Mouse (Mus musculus): ENCODE results near the gene Ccl22. TPM values are rescaled to one million over a fixed set of nuclear protein-coding genes. Genes with fewer than 3 reads are reported as not detected.

The Ccl22 gene
- not detected for polyA plus RNA-seq (2021)

- ChIA-PET CTCF (no interaction called here), POLR2A (no interaction called here)
- DNase-seq (ENCODE audit: low read depth, low spot score), result no peak
- ATAC-seq, result no peak
- in situ Hi-C loops (cut with MboI; ENCODE audit: low pct_unique_long_range_greater_than_20kb), result no loop called here
- H3K27me3 ChIP-seq, result no peaks in the 10 kb centered on the region
- no peak for TF ChIP-seq CTCF (IDR thresholded peaks at IDR 0.05)
These were observed at the start of gene Ccl22 for GRCm38 (mm10) chr8:94745476-94746184. Ccl22 (plus strand) TSS chr8:94745590.

DNA sequence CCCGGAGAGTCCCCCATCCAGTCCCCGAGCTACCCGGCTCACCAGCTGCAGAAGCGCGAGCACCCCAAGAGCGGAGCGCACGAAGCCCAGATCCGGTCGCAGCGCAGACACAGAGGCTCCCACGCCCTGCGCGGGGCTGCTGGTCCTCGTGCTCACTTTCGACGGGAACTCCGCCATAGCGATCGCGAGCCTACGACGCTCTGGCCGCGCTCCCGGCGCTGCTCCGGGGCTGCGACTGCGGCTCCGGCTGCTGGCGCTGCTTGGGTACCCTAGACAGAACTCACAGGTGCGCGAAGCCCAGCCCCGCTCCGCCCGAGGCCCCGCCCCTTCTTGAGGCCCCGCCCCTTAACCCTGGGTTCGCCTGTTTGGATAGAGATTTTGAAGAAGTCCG lies 49.4 kb upstream of the Ccl22 start, which contains the start of gene Pllp:
Gene Pllp (minus strand): TSS at position 285 of the 391 bp plus-strand sequence.
- POLR2A ChIA-PET, result no interaction called here
- ATAC-seq, result no peak
- no peak for TF ChIP-seq CTCF (IDR thresholded peaks at IDR 0.05)
- in situ Hi-C loops (cut with MboI; ENCODE audit: low pct_unique_long_range_greater_than_20kb), result no loop called here
- H3K27me3 ChIP-seq, result peaks cover 23% of the 10 kb centered on the region
- DNase-seq (ENCODE audit: low read depth, low spot score), result no peak
- CTCF ChIA-PET, result no interaction called here

DNA sequence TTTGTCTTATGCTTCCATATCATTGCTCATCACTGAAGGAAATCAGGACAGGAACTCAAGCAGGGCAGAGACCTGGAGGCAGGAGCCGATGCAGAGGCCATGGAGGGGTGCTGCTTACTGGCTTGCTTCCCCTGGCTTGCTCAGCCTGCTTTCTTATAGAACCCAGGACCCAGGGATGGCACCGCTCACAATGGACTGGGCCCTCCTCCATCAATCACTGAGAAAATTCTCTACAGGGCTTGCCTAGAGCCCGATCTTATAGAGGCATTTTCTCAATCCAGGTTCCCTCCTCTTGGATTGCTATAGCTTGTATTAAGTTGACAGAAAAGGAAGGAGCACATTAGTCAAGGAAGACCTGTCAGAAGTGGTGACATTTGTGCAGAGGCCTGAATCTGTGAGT lies 48.8 kb upstream of the Ccl22 start:
- CTCF ChIA-PET, result interaction anchor here (1.3 kb wide), 1 partner anchor 204 kb away, joined by 3 read pairs; no protein-coding TSS in a partner anchor
- no peak for TF ChIP-seq CTCF (IDR thresholded peaks at IDR 0.05)
- ATAC-seq, result no peak

DNA sequence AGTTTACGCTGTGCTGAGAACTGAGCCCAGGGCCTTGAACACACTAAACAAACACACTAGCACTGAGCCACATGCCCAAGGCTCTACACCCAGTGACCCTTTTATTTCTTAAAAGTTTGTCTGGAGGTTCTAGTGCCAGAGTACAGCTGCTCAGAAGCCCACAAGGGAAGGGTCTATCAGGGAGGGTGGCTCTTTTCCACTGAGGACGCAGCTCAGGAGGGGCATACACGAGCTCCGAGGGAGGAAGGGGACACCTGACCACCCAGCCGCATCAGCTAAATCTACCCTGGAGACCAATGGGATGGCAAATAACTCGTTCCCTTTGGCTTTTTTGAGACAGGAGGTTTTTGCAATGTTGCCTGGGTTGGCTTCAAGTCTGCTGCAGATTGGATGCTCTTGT lies 47.4 kb upstream of the Ccl22 start:
- in situ Hi-C loops (cut with MboI; ENCODE audit: low pct_unique_long_range_greater_than_20kb), result no loop called here
- ChIA-PET POLR2A (no interaction called here), CTCF (interaction anchor here (2.8 kb wide), 1 partner anchor 206 kb away, joined by 9 read pairs; no protein-coding TSS in a partner anchor)
- peaks cover 23% of the 10 kb centered on the region for H3K27me3 ChIP-seq
- ATAC-seq (no peak), DNase-seq (ENCODE audit: low read depth, low spot score) (no peak)
- no peak for TF ChIP-seq CTCF (IDR thresholded peaks at IDR 0.05)

More for the DNA sequence above, 48.8 kb upstream of the Ccl22 start:
- peaks cover 23% of the 10 kb centered on the region for H3K27me3 ChIP-seq
- no peak for DNase-seq (ENCODE audit: low read depth, low spot score)
- in situ Hi-C loops (cut with MboI; ENCODE audit: low pct_unique_long_range_greater_than_20kb), result no loop called here
- POLR2A ChIA-PET, result interaction anchor here (0.6 to 1.2 kb wide), 2 partner anchors 220 to 224 kb away, joined by 3 read pairs; no protein-coding TSS in a partner anchor

GRCm38 (mm10) chr8:94699366-94699765 lies 46.0 kb upstream of the Ccl22 start:
- in situ Hi-C loops (cut with MboI; ENCODE audit: low pct_unique_long_range_greater_than_20kb), result no loop called here

GRCm38 (mm10) chr8:94700421-94700935 lies 44.9 kb upstream of the Ccl22 start:
- peaks cover 17% of the 10 kb centered on the region for H3K27me3 ChIP-seq
- in situ Hi-C loops (cut with MboI; ENCODE audit: low pct_unique_long_range_greater_than_20kb), result loop anchor here (5.0 to 10.0 kb wide), 3 partner anchors 84 to 208 kb away; no protein-coding TSS in a partner anchor
- ChIA-PET CTCF (interaction anchor here (2.8 kb wide), 1 partner anchor 208 kb away, joined by 9 read pairs; no protein-coding TSS in a partner anchor), POLR2A (interaction anchor here (0.6 kb wide), 1 partner anchor 1054 kb away, joined by 6 read pairs; no protein-coding TSS in a partner anchor)
- ATAC-seq (no peak), DNase-seq (ENCODE audit: low read depth, low spot score) (no peak)
- TF ChIP-seq CTCF (IDR thresholded peaks at IDR 0.05), result no peak

More at GRCm38 (mm10) chr8:94699366-94699765, 46.0 kb upstream of the Ccl22 start:
- ChIA-PET CTCF (interaction anchor here (2.8 kb wide), 1 partner anchor 207 kb away, joined by 9 read pairs; no protein-coding TSS in a partner anchor), POLR2A (interaction anchor here (0.6 to 1.1 kb wide), 3 partner anchors 9 to 97 kb away, joined by 3 to 6 read pairs (median 4); no protein-coding TSS in a partner anchor)
- no peak for ATAC-seq
- no peak for TF ChIP-seq CTCF (IDR thresholded peaks at IDR 0.05)
- no peak for DNase-seq (ENCODE audit: low read depth, low spot score)
- H3K27me3 ChIP-seq, result peaks cover 20% of the 10 kb centered on the region

DNA sequence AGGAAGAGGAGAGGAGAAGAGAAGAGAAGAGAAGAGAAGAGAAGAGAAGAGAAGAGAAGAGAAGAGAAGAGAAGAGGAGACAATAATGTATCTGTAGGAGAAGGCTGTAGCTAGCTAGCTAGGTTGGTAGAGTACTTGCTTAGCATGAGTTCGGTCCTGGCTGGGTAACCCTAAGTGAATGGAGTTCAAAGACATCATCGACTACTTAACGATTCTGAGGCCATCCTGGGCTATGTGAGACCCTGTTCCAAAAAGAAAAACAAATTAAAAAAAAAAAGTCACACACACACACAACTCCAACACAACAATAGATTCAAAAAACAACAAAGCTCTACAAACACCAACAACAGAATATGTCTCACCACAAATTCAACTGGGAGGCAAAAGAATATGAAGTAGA lies 43.2 kb upstream of the Ccl22 start:
- DNase-seq (ENCODE audit: low read depth, low spot score) (no peak), ATAC-seq (no peak)
- peaks cover 1% of the 10 kb centered on the region for H3K27me3 ChIP-seq
- POLR2A ChIA-PET, result interaction anchor here (1.6 kb wide), 1 partner anchor 209 kb away, joined by 4 read pairs; no protein-coding TSS in a partner anchor
- in situ Hi-C loops (cut with MboI; ENCODE audit: low pct_unique_long_range_greater_than_20kb), result loop anchor here (5.0 to 10.0 kb wide), 3 partner anchors 83 to 210 kb away; no protein-coding TSS in a partner anchor
- CTCF ChIA-PET, result interaction anchor here (0.8 to 2.4 kb wide), 11 partner anchors 9 to 220 kb away, joined by 3 to 17 read pairs (median 4); partner anchors contain the start of genes Fam192a and Rspry1
- TF ChIP-seq CTCF (IDR thresholded peaks at IDR 0.05), result no peak

DNA sequence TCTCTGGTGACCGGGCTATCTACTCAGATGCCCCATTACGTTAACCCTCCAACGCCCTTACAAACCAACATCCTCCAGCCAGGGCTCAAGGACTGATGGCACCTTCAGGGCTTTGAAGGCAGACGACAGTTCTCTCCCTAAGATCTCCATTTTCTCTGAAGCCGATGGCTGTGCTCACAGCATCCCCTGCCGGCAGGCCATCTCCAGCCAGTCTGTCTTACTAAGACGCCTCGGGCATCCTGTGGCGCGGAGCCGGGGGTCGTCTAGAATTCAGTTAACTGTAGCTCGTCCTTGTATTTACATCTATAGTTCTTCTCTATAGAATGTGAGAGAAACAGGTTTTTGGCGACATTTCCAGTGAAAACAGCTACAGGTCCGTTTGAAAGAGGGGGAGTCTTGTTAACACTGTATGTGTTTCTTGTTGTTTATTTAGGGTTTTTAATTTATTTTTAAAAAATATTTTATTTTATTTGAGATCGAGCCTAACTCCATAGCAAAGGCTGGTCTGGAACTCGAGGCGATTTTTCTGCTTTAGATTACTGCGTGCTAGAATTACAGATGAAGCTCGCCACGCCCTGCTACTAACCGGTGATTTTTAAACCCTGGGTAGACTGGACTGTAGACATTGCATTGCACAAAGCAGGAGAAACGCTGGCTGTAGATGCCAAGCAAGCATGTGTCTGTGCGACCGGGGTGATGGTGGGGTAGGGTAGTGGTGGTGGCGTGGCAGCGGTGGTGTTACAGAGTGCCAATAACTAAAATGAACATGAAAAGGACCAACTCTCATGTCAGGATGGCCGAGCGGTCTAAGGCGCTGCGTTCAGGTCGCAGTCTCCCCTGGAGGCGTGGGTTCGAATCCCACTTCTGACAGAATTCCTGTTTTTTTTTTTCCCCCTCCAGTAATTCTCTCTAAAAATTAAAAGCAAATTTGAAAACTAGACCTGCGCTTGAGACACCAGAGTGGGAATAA lies 42.3 kb upstream of the Ccl22 start:
- ATAC-seq (peak; percentile 59), DNase-seq (ENCODE audit: low read depth, low spot score) (no peak)
- ChIA-PET POLR2A (interaction anchor here (0.7 to 2.7 kb wide), 4 partner anchors 85 to 497 kb away, joined by 3 to 11 read pairs (median 5); no protein-coding TSS in a partner anchor), CTCF (interaction anchor here (0.5 to 2.6 kb wide), 29 partner anchors 10 to 221 kb away, joined by 3 to 17 read pairs (median 4); partner anchors contain the start of genes Ccl17, Fam192a and Rspry1)
- no peaks in the 10 kb centered on the region for H3K27me3 ChIP-seq
- in situ Hi-C loops (cut with MboI; ENCODE audit: low pct_unique_long_range_greater_than_20kb), result loop anchor here (5.0 to 10.0 kb wide), 3 partner anchors 82 to 211 kb away; no protein-coding TSS in a partner anchor
- TF ChIP-seq CTCF (IDR thresholded peaks at IDR 0.05), result peak; percentile 99

GRCm38 (mm10) chr8:94703972-94704668 lies 41.3 kb upstream of the Ccl22 start:
- POLR2A ChIA-PET, result interaction anchor here (0.7 to 2.7 kb wide), 4 partner anchors 84 to 498 kb away, joined by 3 to 11 read pairs (median 7); no protein-coding TSS in a partner anchor
- peak; percentile 85 for TF ChIP-seq CTCF (IDR thresholded peaks at IDR 0.05)
- CTCF ChIA-PET, result interaction anchor here (0.5 to 2.6 kb wide), 20 partner anchors 10 to 213 kb away, joined by 3 to 17 read pairs (median 4); partner anchors contain the start of genes Ccl17, Fam192a and Rspry1
- in situ Hi-C loops (cut with MboI; ENCODE audit: low pct_unique_long_range_greater_than_20kb), result loop anchor here (5.0 to 10.0 kb wide), 3 partner anchors 81 to 212 kb away; no protein-coding TSS in a partner anchor
- H3K27me3 ChIP-seq, result no peaks in the 10 kb centered on the region
- ATAC-seq (peak; percentile 34), DNase-seq (ENCODE audit: low read depth, low spot score) (peak; percentile 97)
